Mouse (Mus musculus) MEL (cell line): ENCODE data around the gene Ifi27l2a. TPM values are rescaled to one million over a fixed set of nuclear protein-coding genes. Genes with fewer than 3 reads are reported as not detected.
A peak's percentile ranks its signal among the peaks of the same experiment; 100 is the strongest.

Experiments
- DNase-seq: peaks from one replicate; pipeline ENCODE4 v3.0.0; 2011; ENCODE audit warnings: low read depth, low spot score
- H3K27ac ChIP-seq: 2 replicates; pipeline ENCODE4 v1.5.1; 2012; ENCODE audit warnings: low read depth, mild to moderate bottlenecking, control low read depth, low read length, moderate library complexity; ENCODE audit not compliant: control insufficient read depth
- H3K27me3 ChIP-seq, 2 experiments: fragments of 150-350 bp in 1 of 2; sonication (generic) in 1 of 2; 2 replicates each; pipeline ENCODE4 v1.6.1; 2012; ENCODE audit warnings: low read length in 2 of 2, mild to moderate bottlenecking in 2 of 2, improper control_type of control experiment in 1 of 2, moderate library complexity in 1 of 2; ENCODE audit not compliant: insufficient read depth in 2 of 2, control insufficient read depth in 1 of 2
- H3K36me3 ChIP-seq, 2 experiments: 2 replicates each; pipeline ENCODE4 v1.6.1; 2012 to 2014; ENCODE audit warnings: low read length in 2 of 2, improper control_type of control experiment in 1 of 2, inconsistent platforms in 1 of 2, mild to moderate bottlenecking in 1 of 2; ENCODE audit not compliant: insufficient read depth in 2 of 2, control insufficient read depth in 1 of 2
- H3K4me1 ChIP-seq, 2 experiments: fragments of 150-350 bp in 1 of 2; sonication (generic) in 1 of 2; 2 replicates each; pipeline ENCODE4 v1.6.1; 2012; ENCODE audit warnings: low read length in 2 of 2, improper control_type of control experiment in 1 of 2, mild to moderate bottlenecking in 1 of 2; ENCODE audit not compliant: insufficient read depth in 2 of 2, control insufficient read depth in 1 of 2
- H3K4me3 ChIP-seq, 2 experiments: fragments of 150-350 bp in 1 of 2; sonication (generic) in 1 of 2; 2 replicates each; pipeline ENCODE4 v1.5.1; 2012; ENCODE audit warnings: low read depth in 2 of 2, low read length in 2 of 2, mild to moderate bottlenecking in 2 of 2, moderate library complexity in 2 of 2, control low read depth in 1 of 2, improper control_type of control experiment in 1 of 2; ENCODE audit not compliant: control insufficient read depth in 1 of 2, insufficient read depth in 1 of 2
- H3K79me2 ChIP-seq: 2 replicates; pipeline ENCODE4 v1.6.1; 2012; ENCODE audit warnings: mild to moderate bottlenecking, low read length, moderate library complexity; ENCODE audit not compliant: control insufficient read depth, poor library complexity, insufficient read depth
- H3K9ac ChIP-seq: 2 replicates; pipeline ENCODE4 v1.6.1; 2012; ENCODE audit warnings: low read depth, mild to moderate bottlenecking, control low read depth, low read length, moderate library complexity; ENCODE audit not compliant: control insufficient read depth, poor library complexity, severe bottlenecking
- H3K9me3 ChIP-seq: fragments of 150-350 bp; sonication (generic); replicated peaks from 2 replicates; pipeline ENCODE4 v1.6.1; 2012; ENCODE audit warnings: mild to moderate bottlenecking, low read length, improper control_type of control experiment, moderate library complexity; ENCODE audit not compliant: insufficient read depth
- CHD1 ChIP-seq: IDR thresholded peaks from 2 replicates; pipeline ENCODE4 v1.6.1; 2012; ENCODE audit warnings: low read depth, mild to moderate bottlenecking, inconsistent platforms, low read length, improper control_type of control experiment
- GABPA ChIP-seq: IDR thresholded peaks from 2 replicates; pipeline ENCODE4 v1.6.1; 2012; ENCODE audit warnings: low read depth, mild to moderate bottlenecking, inconsistent platforms, low read length, improper control_type of control experiment, moderate library complexity
- GATA1 ChIP-seq: IDR thresholded peaks from 2 replicates; pipeline ENCODE4 v1.6.1; 2011; ENCODE audit warnings: low read depth, low read length, improper control_type of control experiment
- MAFK ChIP-seq: IDR thresholded peaks from 2 replicates; pipeline ENCODE4 v1.6.1; 2011; ENCODE audit warnings: low read depth, mild to moderate bottlenecking, low read length, improper control_type of control experiment, borderline replicate concordance
- MAZ ChIP-seq: IDR thresholded peaks from 2 replicates; pipeline ENCODE4 v1.6.1; 2012; ENCODE audit warnings: low read depth, mild to moderate bottlenecking, inconsistent platforms, low read length, improper control_type of control experiment
- MEF2A ChIP-seq: IDR thresholded peaks from 2 replicates; pipeline ENCODE4 v1.6.1; 2014; ENCODE audit warnings: low read depth, mild to moderate bottlenecking, inconsistent platforms, low read length, improper control_type of control experiment; ENCODE audit not compliant: poor library complexity, insufficient replicate concordance, severe bottlenecking; ENCODE audit errors: extremely low read depth
- MYC ChIP-seq: IDR thresholded peaks from 2 replicates; pipeline ENCODE4 v1.6.1; 2011; ENCODE audit warnings: low read depth, mild to moderate bottlenecking, low read length, improper control_type of control experiment, moderate library complexity
- NELFE ChIP-seq: IDR thresholded peaks from 2 replicates; pipeline ENCODE4 v1.6.1; 2011; ENCODE audit warnings: low read depth, low read length, improper control_type of control experiment
- NRF1 ChIP-seq: IDR thresholded peaks from 2 replicates; pipeline ENCODE4 v1.6.1; 2014; ENCODE audit warnings: low read depth, mild to moderate bottlenecking, inconsistent platforms, low read length, improper control_type of control experiment, moderate library complexity; ENCODE audit not compliant: poor library complexity, insufficient read depth, severe bottlenecking
- POLR2A ChIP-seq, 2 experiments: IDR thresholded peaks; 2 replicates each; pipeline ENCODE4 v1.6.1; 2011 to 2012; ENCODE audit warnings: low read length in 2 of 2, mild to moderate bottlenecking in 2 of 2, control low read depth in 1 of 2, improper control_type of control experiment in 1 of 2, low read depth in 1 of 2, moderate library complexity in 1 of 2; ENCODE audit not compliant: control insufficient read depth in 1 of 2, insufficient read depth in 1 of 2, poor library complexity in 1 of 2
- POLR2AphosphoS2 ChIP-seq: IDR thresholded peaks from 2 replicates; pipeline ENCODE4 v1.6.1; 2011; ENCODE audit warnings: low read length, improper control_type of control experiment
- RAD21 ChIP-seq: IDR thresholded peaks from 2 replicates; pipeline ENCODE4 v1.6.1; 2011; ENCODE audit warnings: mild to moderate bottlenecking, low read depth, low read length, improper control_type of control experiment
- USF1 ChIP-seq: IDR thresholded peaks from 2 replicates; pipeline ENCODE4 v1.6.1; 2014; ENCODE audit warnings: low read depth, mild to moderate bottlenecking, inconsistent platforms, low read length, improper control_type of control experiment, moderate library complexity
- ZC3H11A ChIP-seq: IDR thresholded peaks from 2 replicates; pipeline ENCODE4 v1.6.1; 2012; ENCODE audit warnings: low read depth, mild to moderate bottlenecking, inconsistent platforms, low read length, improper control_type of control experiment
- ZNF384 ChIP-seq: IDR thresholded peaks from 2 replicates; pipeline ENCODE4 v1.6.1; 2012; ENCODE audit warnings: low read depth, mild to moderate bottlenecking, inconsistent platforms, low read length, improper control_type of control experiment
- polyA plus RNA-seq, 2 experiments: library from polyadenylated mRNA; stranded (reverse) in 1 of 2; unstranded in 1 of 2; fragments of >175 nt in 1 of 2; fragments of >200 nt in 1 of 2; gene quantifications; 2 replicates each; pipeline versions ENCODE4 v1.2.1 to v1.2.4; 2012; ENCODE audit warnings: low replicate concordance in 2 of 2, low read depth in 1 of 2; ENCODE audit not compliant: insufficient read length in 2 of 2, insufficient read depth in 1 of 2, missing spikeins in 1 of 2
- total RNA-seq: library from RNA; depleted of rRNA; stranded (reverse); fragments of 300-350 nt; gene quantifications from 2 replicates; pipeline ENCODE4 v1.2.3, GENCODE M21; 2012

The Ifi27l2a gene
- total and polyA plus RNA-seq, 3 experiments, result 3.2 to 3.5 TPM; not detected in 1

DNA sequence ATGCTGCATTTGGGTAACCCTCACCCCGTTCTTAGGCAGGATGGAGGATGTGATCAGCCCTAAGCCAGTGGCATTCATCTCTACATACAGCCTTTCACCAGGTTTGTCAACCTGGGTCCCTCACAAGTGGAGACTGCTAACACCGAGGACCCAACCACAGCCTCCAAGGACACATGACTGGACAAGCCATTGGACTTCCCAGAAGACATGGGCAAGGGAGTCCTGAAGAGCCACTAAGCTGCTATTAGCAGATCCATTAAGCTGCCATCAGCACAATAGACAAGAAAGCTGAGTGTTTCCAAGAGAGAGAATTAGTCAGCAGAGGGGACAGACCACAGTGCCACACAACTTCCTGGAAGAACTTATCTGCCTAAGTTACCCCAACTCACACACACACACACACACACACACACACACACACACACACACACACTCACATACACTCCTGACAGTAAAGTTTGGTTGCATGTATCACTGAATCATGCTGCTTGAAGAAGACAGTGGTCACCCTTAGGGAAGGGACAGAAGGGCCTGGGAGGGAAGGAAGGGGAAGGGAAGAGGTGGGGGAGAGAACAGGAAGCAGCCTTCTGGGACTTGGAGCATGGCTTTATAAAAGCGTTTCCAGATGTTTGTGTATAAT is 47.7 kb upstream of the Ifi27l2a start:
- Histone ChIP-seq H3K36me3 (no peaks in the 10 kb centered on the region), H3K9me3 (no peaks in the 10 kb centered on the region), H3K27ac (no peak overlapping the region), H3K79me2 (no peaks in the 10 kb centered on the region), H3K4me1 (peaks cover 0 to 8% of the 10 kb centered on the region in 2 experiments; a peak in 3 of 4 replicates), H3K4me3 (no peak overlapping the region), H3K27me3 (no peaks in the 10 kb centered on the region), H3K9ac (no peak overlapping the region)
- TF ChIP-seq ZC3H11A (no peak), MEF2A (no peak), POLR2A (IDR thresholded peaks at IDR 0.05; ENCODE audit: control insufficient read depth in 1 of 2, insufficient read depth in 1 of 2, low read depth in 1 of 2, low read length in 2 of 2, poor library complexity in 1 of 2) (no peak), GATA1 (no peak), POLR2AphosphoS2 (no peak), NELFE (no peak), GABPA (no peak), USF1 (no peak), CHD1 (no peak), NRF1 (no peak)
- peak; percentile 31 for DNase-seq

DNA sequence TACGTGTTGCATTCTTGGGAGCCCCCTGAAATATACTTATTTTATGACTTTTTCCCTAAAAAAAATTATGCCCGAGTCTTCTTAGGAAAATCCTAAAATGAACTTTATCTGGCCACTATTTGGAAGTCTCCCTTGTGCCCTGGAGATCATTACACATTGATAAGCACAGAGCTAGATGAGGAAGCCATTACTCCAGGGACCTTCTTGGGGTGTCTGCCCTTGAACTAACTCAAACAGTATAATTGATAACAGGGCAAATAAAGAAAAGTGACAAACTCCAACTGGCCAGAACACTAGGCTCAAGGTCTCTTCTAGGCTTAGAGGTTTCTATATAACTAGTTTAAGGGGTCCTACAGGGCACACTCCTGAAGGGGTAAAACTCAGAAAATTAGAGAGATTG is 44.3 kb upstream of the Ifi27l2a start:
- TF ChIP-seq POLR2A (IDR thresholded peaks at IDR 0.05; ENCODE audit: control insufficient read depth in 1 of 2, insufficient read depth in 1 of 2, low read depth in 1 of 2, low read length in 2 of 2, poor library complexity in 1 of 2) (no peak), MYC (no peak), ZNF384 (no peak), CHD1 (no peak), RAD21 (no peak), MAFK (no peak), MAZ (no peak)
- Histone ChIP-seq H3K79me2 (no peaks in the 10 kb centered on the region), H3K27ac (no peak overlapping the region)

More for the DNA sequence above, 44.3 kb upstream of the Ifi27l2a start:
- no peak for DNase-seq
- Histone ChIP-seq H3K27me3 (no peaks in the 10 kb centered on the region), H3K4me3 (no peak overlapping the region), H3K36me3 (no peaks in the 10 kb centered on the region), H3K9me3 (no peaks in the 10 kb centered on the region), H3K9ac (no peak overlapping the region), H3K4me1 (peaks cover 0 to 8% of the 10 kb centered on the region in 2 experiments; a peak in 2 of 4 replicates)
